Mouse (Mus musculus) hindbrain, embryonic 14.5 days (tissue): ENCODE results near the gene Slc2a9. TPM values are rescaled to one million over a fixed set of nuclear protein-coding genes. Genes with fewer than 3 reads are reported as not detected.

Source experiments
- ATAC-seq: fragments of 200-750 bp; cut with Nextera tagmentation; 2 replicates; pipeline ENCODE4 v1.8.0; 2017; ENCODE audit warnings: moderate number of reproducible peaks, mild to moderate bottlenecking, moderate TSS enrichment, moderate library complexity; ENCODE audit not compliant: low FRiP score
- DNase-seq: peaks from one replicate; pipeline ENCODE4 v3.0.0-alpha.2; 2015; ENCODE audit warnings: low spot score
- H3K27ac ChIP-seq: fragments of 300-500 bp; sonication (generic); 2 replicates; pipeline ENCODE4 v1.5.1; 2014; ENCODE audit warnings: mild to moderate bottlenecking, moderate library complexity
- H3K27me3 ChIP-seq: fragments of 300-500 bp; sonication (generic); 2 replicates; pipeline ENCODE4 v1.6.1; 2014; ENCODE audit warnings: mild to moderate bottlenecking, low read length, mixed read lengths; ENCODE audit not compliant: control insufficient read depth, insufficient read depth
- H3K36me3 ChIP-seq: fragments of 300-500 bp; sonication (generic); replicated peaks from 2 replicates; pipeline ENCODE4 v1.6.1; 2014; ENCODE audit not compliant: control insufficient read depth, insufficient read depth
- H3K4me1 ChIP-seq: fragments of 300-500 bp; sonication (generic); replicated peaks from 2 replicates; pipeline ENCODE4 v1.6.1; 2014; ENCODE audit warnings: antibody characterized with exemption, low read length, mixed read lengths; ENCODE audit not compliant: control insufficient read depth, insufficient read depth
- H3K4me2 ChIP-seq: fragments of 300-500 bp; sonication (generic); replicated peaks from 2 replicates; pipeline ENCODE4 v1.6.1; 2014; ENCODE audit warnings: mild to moderate bottlenecking, moderate library complexity
- H3K4me3 ChIP-seq: fragments of 300-500 bp; sonication (generic); replicated peaks from 2 replicates; pipeline ENCODE4 v1.5.1; 2014; ENCODE audit warnings: mild to moderate bottlenecking, low read length
- H3K9ac ChIP-seq: fragments of 300-500 bp; sonication (generic); 2 replicates; pipeline ENCODE4 v1.6.1; 2014
- H3K9me3 ChIP-seq: fragments of 300-500 bp; sonication (generic); 2 replicates; pipeline ENCODE4 v1.6.1; 2016; ENCODE audit warnings: low read length; ENCODE audit not compliant: control insufficient read depth
- WGBS: fragments of 180-500 bp; shearing (Covaris S2); extraction: QIAGEN DNeasy Blood & Tissue Kit; methylation state at CpG from one replicate; pipeline ENCODE4 v1.1.7; 2014; 5-methylcytosine and 5-hydroxymethylcytosine counted together
- polyA plus RNA-seq: library from polyadenylated mRNA; unstranded; fragments of >200 nt; fragmentation: Nextera tagmentation; extraction: Ambion mirVana; gene quantifications from 2 replicates; pipeline ENCODE4 v1.2.1, GENCODE M21; 2014

Slc2a9 gene
- polyA plus RNA-seq, 1 experiment from 2014 or later, result 0.27 TPM

DNA sequence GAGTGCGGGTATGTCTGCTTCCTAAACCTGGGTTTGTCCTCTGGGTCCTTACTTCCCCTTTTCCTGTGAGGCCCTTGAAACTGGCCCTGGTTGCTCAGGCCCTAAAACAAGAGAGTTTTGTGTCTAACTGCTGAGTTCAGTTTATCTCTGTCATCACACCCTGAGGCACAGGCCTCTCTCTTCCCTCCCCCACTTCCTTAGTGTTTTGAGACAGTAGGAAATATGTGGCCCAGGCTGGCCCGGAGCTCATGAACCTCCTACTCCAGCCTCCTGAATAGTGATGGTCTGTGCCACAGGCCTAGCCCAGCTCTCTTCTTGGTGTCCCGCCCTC lies 2.5 kb upstream of the Slc2a9 start:
- Histone ChIP-seq H3K9me3 (no peaks in the 10 kb centered on the region), H3K4me2 (no peak overlapping the region)
- WGBS, result 88% methylated on average over 3 of the region's 3 CpGs

DNA sequence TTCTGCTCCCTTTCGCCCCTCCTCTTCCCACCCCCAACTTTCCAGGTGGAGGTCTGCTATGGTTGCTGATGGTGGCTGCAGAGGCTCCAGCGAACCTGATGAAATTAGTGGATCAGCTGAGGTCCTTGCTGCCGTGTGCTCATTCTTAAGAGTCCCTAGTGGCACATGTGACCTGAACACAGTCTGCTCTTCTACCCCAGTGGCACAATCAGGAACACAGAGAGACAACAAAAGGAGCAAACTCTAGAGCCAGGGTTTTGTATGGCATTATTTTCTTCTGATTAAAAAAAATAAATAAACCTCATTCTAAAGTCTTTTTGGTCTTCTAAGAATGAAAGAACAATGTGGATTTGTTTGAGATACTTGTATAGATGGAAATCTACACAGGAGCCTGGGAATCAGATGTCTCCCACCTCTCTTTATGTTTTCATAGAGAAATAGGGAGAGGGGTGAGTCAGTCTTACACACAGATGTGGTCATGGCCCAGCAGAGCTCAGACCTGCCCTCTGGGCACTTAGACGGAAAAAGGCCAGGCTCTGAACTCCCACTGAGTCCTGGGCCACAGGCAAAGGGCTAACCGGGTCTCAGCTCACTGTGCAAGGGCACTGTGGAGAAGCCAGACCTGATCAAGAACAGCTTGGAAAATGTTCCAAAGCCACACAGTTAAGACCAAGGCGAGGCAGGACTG lies 1.9 kb upstream of the Slc2a9 start:
- no peak overlapping the region for H3K9ac ChIP-seq
- WGBS, result 64% methylated on average over 6 of the region's 6 CpGs
- H3K27ac ChIP-seq, result no peak overlapping the region
- no peaks in the 10 kb centered on the region for H3K27me3 ChIP-seq
- H3K36me3 ChIP-seq, result no peaks in the 10 kb centered on the region
- no peak overlapping the region for H3K4me3 ChIP-seq
- H3K4me2 ChIP-seq, result no peak overlapping the region
- H3K4me1 ChIP-seq, result no peaks in the 10 kb centered on the region
- no peak for ATAC-seq
- DNase-seq, result no peak
- H3K9me3 ChIP-seq, result no peaks in the 10 kb centered on the region

More for the DNA sequence above, 2.5 kb upstream of the Slc2a9 start:
- ATAC-seq (no peak), DNase-seq (no peak)
- Histone ChIP-seq H3K36me3 (no peaks in the 10 kb centered on the region), H3K4me3 (no peak overlapping the region), H3K27me3 (no peaks in the 10 kb centered on the region), H3K27ac (no peak overlapping the region), H3K9ac (no peak overlapping the region), H3K4me1 (no peaks in the 10 kb centered on the region)

GRCm38 (mm10) chr5:38504116-38504515 lies 1.2 kb upstream of the Slc2a9 start:
- Histone ChIP-seq H3K4me3 (no peak overlapping the region), H3K9me3 (no peaks in the 10 kb centered on the region), H3K9ac (no peak overlapping the region), H3K27me3 (no peaks in the 10 kb centered on the region), H3K27ac (no peak overlapping the region), H3K4me1 (no peaks in the 10 kb centered on the region), H3K36me3 (no peaks in the 10 kb centered on the region), H3K4me2 (no peak overlapping the region)
- ATAC-seq, result no peak
- WGBS, result 87% methylated on average over 1 of the region's 1 CpGs
- DNase-seq, result no peak

DNA sequence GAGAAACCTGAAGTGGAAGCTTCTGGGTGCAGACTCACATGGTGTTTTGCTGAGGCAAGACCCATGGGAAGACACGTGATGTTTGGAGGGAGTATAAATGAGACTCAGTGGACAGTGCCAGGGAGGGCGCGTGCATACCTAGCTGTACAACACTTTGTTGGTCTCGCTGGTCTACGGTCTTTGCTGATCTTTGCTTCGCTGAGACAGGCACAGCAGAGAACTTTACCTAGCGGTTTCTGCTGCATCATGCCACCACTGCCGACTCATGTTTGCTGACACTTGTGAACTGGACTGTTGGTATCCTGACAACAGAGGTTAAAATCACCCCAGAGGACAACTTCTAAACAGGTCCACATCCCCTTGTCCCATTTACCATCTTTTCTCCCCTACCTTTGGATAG lies 2.9 kb downstream of the Slc2a9 start:
- H3K4me2 ChIP-seq, result no peak overlapping the region
- no peaks in the 10 kb centered on the region for H3K36me3 ChIP-seq
- no peaks in the 10 kb centered on the region for H3K27me3 ChIP-seq
- no peak overlapping the region for H3K9ac ChIP-seq
- H3K4me3 ChIP-seq, result no peak overlapping the region
- DNase-seq (no peak), ATAC-seq (no peak)
- 94% methylated on average over 8 of the region's 8 CpGs for WGBS
- no peak overlapping the region for H3K27ac ChIP-seq
- H3K4me1 ChIP-seq, result no peaks in the 10 kb centered on the region
- no peaks in the 10 kb centered on the region for H3K9me3 ChIP-seq

- Histone ChIP-seq H3K4me2 (no peak overlapping the region), H3K27ac (no peak overlapping the region), H3K9ac (no peak overlapping the region), H3K4me1 (no peaks in the 10 kb centered on the region), H3K4me3 (no peak overlapping the region), H3K27me3 (no peaks in the 10 kb centered on the region), H3K36me3 (no peaks in the 10 kb centered on the region), H3K9me3 (no peaks in the 10 kb centered on the region)
- ATAC-seq (peak; percentile 72), DNase-seq (no peak)
- WGBS, result 71% methylated on average over 7 of the region's 7 CpGs
These were observed 3.6 kb downstream of the Slc2a9 start for GRCm38 (mm10) chr5:38499316-38499811.

DNA sequence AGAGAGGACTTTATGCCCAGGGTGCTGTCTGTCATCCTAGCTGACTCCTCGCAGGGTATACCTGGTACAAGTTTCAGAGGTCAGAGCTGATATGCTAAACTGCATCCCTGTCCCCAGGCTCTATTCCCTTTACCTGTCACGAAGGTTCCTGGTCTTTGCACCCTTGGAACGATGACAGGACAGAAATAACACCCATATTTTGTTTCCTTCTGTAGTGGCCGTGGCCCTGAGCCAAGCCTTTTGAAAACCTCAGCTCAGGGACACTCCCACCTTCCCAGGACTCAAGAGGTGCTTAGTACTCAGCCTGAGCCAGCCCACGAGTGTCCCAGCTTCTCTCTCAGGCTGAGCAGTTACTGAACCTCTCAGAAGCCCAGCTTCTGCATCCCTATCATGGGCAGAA lies 4.5 kb downstream of the Slc2a9 start:
- H3K36me3 ChIP-seq, result no peaks in the 10 kb centered on the region
- no peaks in the 10 kb centered on the region for H3K27me3 ChIP-seq
- 70% methylated on average over 5 of the region's 5 CpGs for WGBS
- no peak overlapping the region for H3K27ac ChIP-seq
- DNase-seq, result no peak
- no peak overlapping the region for H3K4me3 ChIP-seq
- ATAC-seq, result no peak
- H3K4me1 ChIP-seq, result no peaks in the 10 kb centered on the region
- no peak overlapping the region for H3K9ac ChIP-seq
- H3K4me2 ChIP-seq, result no peak overlapping the region
- H3K9me3 ChIP-seq, result no peaks in the 10 kb centered on the region

DNA sequence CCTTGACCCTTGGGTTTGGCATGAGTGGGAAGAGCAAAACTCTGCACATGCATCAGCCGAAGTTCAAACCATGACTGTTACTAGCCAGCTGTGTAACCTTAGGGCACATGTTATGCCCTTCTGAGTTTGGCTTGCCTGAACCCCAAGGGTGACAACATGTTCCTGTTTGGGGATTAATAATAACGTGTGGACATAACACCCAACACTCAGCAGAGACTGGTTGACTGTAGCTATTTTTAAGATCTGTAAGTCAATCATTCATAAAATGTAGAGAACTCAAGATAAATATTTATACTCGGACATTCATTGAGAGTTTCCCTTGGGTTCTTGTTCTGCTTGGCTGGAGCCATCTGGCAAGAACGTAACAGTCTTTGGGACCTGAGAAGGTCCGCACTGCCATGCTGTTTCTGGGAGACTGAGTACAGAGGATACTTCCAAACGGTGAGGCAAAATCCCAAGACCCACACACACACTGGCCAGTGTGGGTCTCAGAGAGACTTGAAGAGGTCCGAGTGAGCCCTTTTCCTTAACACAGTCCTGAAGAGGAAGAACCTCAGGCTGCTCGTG lies 6.4 kb downstream of the Slc2a9 start:
- Histone ChIP-seq H3K27me3 (no peaks in the 10 kb centered on the region), H3K9me3 (no peaks in the 10 kb centered on the region), H3K4me1 (no peaks in the 10 kb centered on the region), H3K4me2 (no peak overlapping the region), H3K36me3 (no peaks in the 10 kb centered on the region), H3K27ac (no peak overlapping the region), H3K9ac (no peak overlapping the region), H3K4me3 (no peak overlapping the region)
- DNase-seq, result no peak
- WGBS, result 86% methylated on average over 8 of the region's 8 CpGs
- no peak for ATAC-seq

DNA sequence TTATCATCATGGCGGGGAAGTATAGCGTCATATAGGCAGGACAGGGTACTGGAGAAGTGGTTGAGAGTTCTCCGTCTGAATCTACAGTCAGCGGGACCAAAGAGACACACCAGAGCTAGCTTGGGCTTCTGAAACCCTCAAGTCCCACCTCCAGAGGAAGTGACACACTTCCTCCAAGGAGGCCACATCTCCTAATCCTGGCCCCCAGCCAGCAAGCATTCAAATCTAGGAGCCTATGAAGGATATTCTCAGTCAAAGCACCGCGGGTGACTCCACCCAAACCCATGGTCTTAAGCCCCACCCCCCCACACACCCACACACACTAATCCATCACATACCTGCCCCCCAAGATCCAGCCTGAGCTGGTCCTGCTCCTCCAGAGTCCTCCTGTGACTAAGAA lies 9.1 kb downstream of the Slc2a9 start:
- no peaks in the 10 kb centered on the region for H3K27me3 ChIP-seq
- ATAC-seq (no peak), DNase-seq (no peak)
- no peak overlapping the region for H3K9ac ChIP-seq
- H3K9me3 ChIP-seq, result no peaks in the 10 kb centered on the region
- H3K27ac ChIP-seq, result no peak overlapping the region
- H3K4me1 ChIP-seq, result no peaks in the 10 kb centered on the region
- 95% methylated on average over 6 of the region's 6 CpGs for WGBS
- no peaks in the 10 kb centered on the region for H3K36me3 ChIP-seq
- no peak overlapping the region for H3K4me3 ChIP-seq
- H3K4me2 ChIP-seq, result no peak overlapping the region

- WGBS, result 83% methylated on average over 8 of the region's 8 CpGs
- ATAC-seq, result no peak
These were observed 11.2 kb downstream of the Slc2a9 start for GRCm38 (mm10) chr5:38491763-38492162.

More at GRCm38 (mm10) chr5:38491763-38492162, 11.2 kb downstream of the Slc2a9 start:
- H3K36me3 ChIP-seq, result no peaks in the 10 kb centered on the region
- no peaks in the 10 kb centered on the region for H3K27me3 ChIP-seq
- no peaks in the 10 kb centered on the region for H3K9me3 ChIP-seq
- no peak overlapping the region for H3K9ac ChIP-seq
- H3K4me3 ChIP-seq, result no peak overlapping the region
- H3K4me1 ChIP-seq, result no peaks in the 10 kb centered on the region
- no peak for DNase-seq
- H3K4me2 ChIP-seq, result no peak overlapping the region
- H3K27ac ChIP-seq, result no peak overlapping the region
